Mouse (Mus musculus): ENCODE results near the gene Prr22. TPM values are rescaled to one million over a fixed set of nuclear protein-coding genes. Genes with fewer than 3 reads are reported as not detected.
A peak's percentile ranks its signal among the peaks of the same experiment; 100 is the strongest.

Gene Prr22
- total RNA-seq, 1 experiment from 2014 or later: 0.79 TPM

GRCm38 (mm10) chr17:56761991-56762410 is 8.0 kb upstream of the Prr22 start:
- peak; percentile 93 for DNase-seq

- DNase-seq: no peak
These were observed 7.0 kb upstream of the Prr22 start for GRCm38 (mm10) chr17:56762769-56763731.

- DNase-seq: no peak
These were observed 6.3 kb upstream of the Prr22 start for GRCm38 (mm10) chr17:56763741-56764250.

- DNase-seq: peak; percentile 72
These were observed 5.3 kb upstream of the Prr22 start, which contains the start of gene Dus3l for GRCm38 (mm10) chr17:56764474-56765354. Gene Dus3l (plus strand): TSS chr17:56764757.

GRCm38 (mm10) chr17:56765431-56765830 is 4.6 kb upstream of the Prr22 start:
- no peak for DNase-seq

GRCm38 (mm10) chr17:56766631-56767405 is 3.2 kb upstream of the Prr22 start:
- DNase-seq: no peak

- no peak for DNase-seq
These were observed 2.4 kb upstream of the Prr22 start for GRCm38 (mm10) chr17:56767531-56768135.

- no peak for DNase-seq
These were observed 1.1 kb upstream of the Prr22 start for GRCm38 (mm10) chr17:56768941-56769340.

- no peak for DNase-seq
These were observed 7.5 kb downstream of the Prr22 start for GRCm38 (mm10) chr17:56777568-56777967.

- no peak for DNase-seq
These were observed 8.8 kb downstream of the Prr22 start for GRCm38 (mm10) chr17:56778779-56779362.

GRCm38 (mm10) chr17:56780291-56780978 is 10.4 kb downstream of the Prr22 start:
- DNase-seq: no peak

- peak; percentile 61 for DNase-seq
These were observed 18.8 kb downstream of the Prr22 start for GRCm38 (mm10) chr17:56788886-56789285.

GRCm38 (mm10) chr17:56789286-56789685 is 19.2 kb downstream of the Prr22 start:
- no peak for DNase-seq

- no peak for DNase-seq
These were observed 22.5 kb downstream of the Prr22 start for GRCm38 (mm10) chr17:56792588-56792987.

- no peak for DNase-seq
These were observed 23.7 kb downstream of the Prr22 start for GRCm38 (mm10) chr17:56793614-56794319.

GRCm38 (mm10) chr17:56799276-56799675 is 29.2 kb downstream of the Prr22 start:
- no peak for DNase-seq

GRCm38 (mm10) chr17:56802065-56802464 is 32.0 kb downstream of the Prr22 start:
- no peak for DNase-seq

GRCm38 (mm10) chr17:56804952-56805351 is 34.9 kb downstream of the Prr22 start:
- DNase-seq: peak; percentile 68

GRCm38 (mm10) chr17:56805784-56806183 is 35.7 kb downstream of the Prr22 start:
- no peak for DNase-seq

GRCm38 (mm10) chr17:56808518-56808917 is 38.5 kb downstream of the Prr22 start:
- peak; percentile 78 for DNase-seq

All from adrenal gland, postnatal 25 days (tissue).